ENCODE assay signal across 18 mouse cellular contexts in the genomic region with DNA sequence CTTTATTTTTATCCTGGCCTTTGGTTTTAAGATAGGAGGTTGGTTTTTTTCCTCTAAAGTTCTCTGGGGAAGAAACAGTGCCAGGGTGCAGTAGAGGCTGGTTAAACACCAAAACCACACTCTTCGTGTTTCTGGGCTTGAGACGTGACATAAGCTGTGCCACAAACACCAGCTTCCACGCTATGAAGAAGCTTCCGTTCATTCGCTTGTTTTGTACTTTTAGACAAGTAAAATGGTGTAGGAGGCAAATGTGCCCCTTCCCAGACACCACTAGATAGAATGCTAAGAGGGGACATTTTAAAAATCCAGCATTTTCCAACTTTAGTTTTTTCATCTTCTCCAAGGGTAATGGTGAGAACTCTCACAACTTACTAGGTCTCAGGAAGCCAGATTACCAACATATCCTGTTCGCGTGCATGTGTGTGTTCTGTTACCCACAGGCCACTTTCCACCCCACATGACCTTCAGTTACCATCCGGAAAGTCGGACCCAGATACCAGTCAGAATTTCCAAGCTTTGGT. TPM values are rescaled to one million over a fixed set of nuclear protein-coding genes. Genes with fewer than 3 reads are reported as not detected.
DNase-seq lines count a peak whose midpoint lies in the region; ATAC-seq and TF ChIP-seq lines count a peak whose summit lies in the region.
"Had no signal": no experiment of that assay in that cellular context is flagged by ENCODE, and none has a peak within 500 bp of the region (broad histone marks: within the 10 kb centered on the region; RNA-seq: fewer than 3 reads in every experiment).

No protein-coding gene starts in this region.

- H3K27me3 ChIP-seq in thymus, adult 2 months (ENCODE audit: control insufficient read depth, insufficient read depth, low read length), result no peaks in the 10 kb centered on the region
- H3K27me3 ChIP-seq: embryonic facial prominence, embryonic 13.5 days; hindbrain, embryonic 13.5 days had no signal

- 12% methylated on average over 9 of the region's 9 CpGs for WGBS in thymus, adult 2 months

- H3K27ac ChIP-seq in thymus, adult 2 months (ENCODE audit: control insufficient read depth, insufficient read depth, low read length), result peak overlapping the region; percentile 87
- H3K27ac ChIP-seq: embryonic facial prominence, embryonic 13.5 days; gastrocnemius, adult 2 months; heart, embryonic 10.5 days; hindbrain, embryonic 13.5 days; left cerebral cortex, adult 2 months had no signal

- intact Hi-C loops in heart, postnatal 36 days (cut with DNase I), result no loop called here

- peak; percentile 68 for DNase-seq in heart, adult 11 months
- DNase-seq in heart, postnatal 36 days, result no peak
- DNase-seq in thymus, adult 2 months, result peak; percentile 21
- no peak for DNase-seq in thymus, adult 18-20 months
- DNase-seq in embryo, embryonic 11 days, result no peak
- no peak for DNase-seq in cerebellum, adult 11 months
- DNase-seq in layer of hippocampus, postnatal 14 days (ENCODE audit: low spot score in 2 of 2), result no peak
- DNase-seq: cerebellum, postnatal 10 days; gastrocnemius, adult 2 months; kidney, postnatal 14 days; lung, postnatal 14 days; right cerebral cortex, postnatal 14 days had no signal

- no peak for TF ChIP-seq CTCF in thymus, adult 2 months (IDR thresholded peaks at IDR 0.05; ENCODE audit: borderline replicate concordance, control insufficient read depth, extremely low read depth, insufficient read depth, low read length, poor library complexity)

- peaks cover 10% of the 10 kb centered on the region for H3K4me1 ChIP-seq in thymus, adult 2 months (replicated peaks; ENCODE audit: control insufficient read depth, insufficient read depth, low read length)
- H3K4me1 ChIP-seq: embryonic facial prominence, embryonic 13.5 days; heart, embryonic 10.5 days; hindbrain, embryonic 13.5 days had no signal

- H3K36me3 ChIP-seq in thymus, adult 2 months (ENCODE audit: control insufficient read depth, insufficient read depth, low read length), result no peaks in the 10 kb centered on the region

- ATAC-seq in megakaryocyte progenitor cell, adult 5-6 weeks (replicated peaks; ENCODE audit: poor library complexity), result peak; percentile 38; the same call in 1 of the 2 replicates
- ATAC-seq: forebrain, embryonic 14.5 days had no signal

- no peak overlapping the region for H3K4me3 ChIP-seq in thymus, adult 2 months (ENCODE audit: control insufficient read depth, insufficient read depth, low read length)
- H3K4me3 ChIP-seq: embryonic facial prominence, embryonic 13.5 days; gastrocnemius, adult 2 months; heart, embryonic 10.5 days; hindbrain, embryonic 13.5 days; left cerebral cortex, adult 2 months had no signal

- no peak for TF ChIP-seq POLR2A in thymus, adult 2 months (IDR thresholded peaks at IDR 0.05; ENCODE audit: control insufficient read depth, extremely low read depth, insufficient read depth, low read length, poor library complexity)

RNA-seq across cellular contexts. Expression of a gene that starts 34.3 kb away (rescaled TPM):
- total RNA-seq in heart, postnatal 36 days (2021), result 10 to 100 TPM; 27.1 to 28.6 TPM
- polyA plus RNA-seq in thymus, adult 2 months (2012; rRNA removed), result 6.3 and 7.7 TPM in 2 replicates
- total RNA-seq in megakaryocyte progenitor cell, adult 5-6 weeks (2015), result 5.8 and 6.3 TPM in 2 replicates
- total RNA-seq in megakaryocyte progenitor cell, adult 5-6 weeks (2017), result 4.4 and 6.1 TPM in 2 replicates
- total RNA-seq in layer of hippocampus, postnatal 14 days (2021), result 10 to 100 TPM; 94.4 to 98.0 TPM

RNA-seq across cellular contexts. Expression of a gene that starts 34.5 kb away (rescaled TPM):
- total RNA-seq in heart, postnatal 36 days (2021), result 10 to 100 TPM; 18.2 to 21.0 TPM
- polyA plus RNA-seq in thymus, adult 2 months (2012; rRNA removed), result 69.4 and 69.7 TPM in 2 replicates
- 15.3 and 23.1 TPM in 2 replicates for total RNA-seq in megakaryocyte progenitor cell, adult 5-6 weeks (2015)
- total RNA-seq in megakaryocyte progenitor cell, adult 5-6 weeks (2017), result 29.5 and 32.7 TPM in 2 replicates
- 10 to 100 TPM; 23.8 to 24.9 TPM for total RNA-seq in layer of hippocampus, postnatal 14 days (2021)

Comparison
In these comparisons a context has a peak if more than half of its experiments do, and no peak if none do; other contexts are left out.
1. DNase-seq: peak in heart, adult 11 months (single experiment) and thymus, adult 2 months (single experiment); none in heart, postnatal 36 days (0 of 2), thymus, adult 18-20 months (0 of 2), embryo, embryonic 11 days (single experiment), cerebellum, adult 11 months (single experiment) and layer of hippocampus, postnatal 14 days (0 of 2).